Mouse (Mus musculus): ENCODE data around the gene Prr5.

The Prr5 gene

DNA sequence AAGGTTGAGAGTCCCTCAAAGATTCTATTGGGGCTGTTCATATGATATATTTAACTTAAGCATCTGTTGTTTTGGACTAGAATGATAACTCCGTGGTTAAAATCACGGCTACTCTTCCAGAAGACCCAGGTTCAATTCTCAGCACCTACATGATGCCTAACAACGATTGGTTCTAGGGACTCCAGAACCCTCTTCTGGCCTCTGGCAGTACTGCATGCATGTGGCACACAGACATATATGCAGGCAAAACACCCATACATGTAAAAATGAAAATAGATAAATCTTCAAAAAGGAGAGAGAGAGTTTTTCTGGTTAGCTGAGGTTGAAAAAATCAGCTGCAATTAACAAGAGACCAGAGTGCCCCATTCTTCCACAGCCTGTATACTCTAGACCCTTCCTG is 12.7 kb upstream of the Prr5 start:
- DNase-seq (ENCODE audit: low read depth in 2 of 2, low spot score in 2 of 2), result no peak

GRCm38 (mm10) chr15:84657384-84658064 is 11.9 kb upstream of the Prr5 start:
- no peak for DNase-seq (ENCODE audit: low read depth in 2 of 2, low spot score in 2 of 2)

GRCm38 (mm10) chr15:84658655-84659054 is 10.8 kb upstream of the Prr5 start:
- no peak for DNase-seq (ENCODE audit: low read depth in 2 of 2, low spot score in 2 of 2)

GRCm38 (mm10) chr15:84659856-84660255 is 9.6 kb upstream of the Prr5 start:
- DNase-seq (ENCODE audit: low read depth in 2 of 2, low spot score in 2 of 2), result no peak

DNA sequence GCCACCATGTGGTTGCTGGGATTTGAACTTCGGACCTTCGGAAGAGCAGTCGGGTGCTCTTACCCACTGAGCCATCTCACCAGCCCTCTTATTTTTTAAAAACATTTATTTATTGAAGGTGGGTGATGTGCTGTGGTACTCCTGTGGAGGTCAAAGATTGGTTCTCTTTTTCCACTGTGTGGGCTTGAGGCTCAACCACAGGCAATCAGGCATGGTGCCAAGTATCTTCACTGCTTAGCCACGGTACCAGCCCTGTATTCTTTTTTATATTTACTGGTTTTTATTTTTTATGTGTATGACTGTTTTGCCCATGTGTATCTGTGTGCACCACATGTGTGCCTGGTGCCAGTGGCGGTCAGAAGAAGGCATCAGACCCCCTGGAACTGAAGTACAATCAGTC is 8.1 kb upstream of the Prr5 start:
- no peak for DNase-seq (ENCODE audit: low read depth in 2 of 2, low spot score in 2 of 2)

DNA sequence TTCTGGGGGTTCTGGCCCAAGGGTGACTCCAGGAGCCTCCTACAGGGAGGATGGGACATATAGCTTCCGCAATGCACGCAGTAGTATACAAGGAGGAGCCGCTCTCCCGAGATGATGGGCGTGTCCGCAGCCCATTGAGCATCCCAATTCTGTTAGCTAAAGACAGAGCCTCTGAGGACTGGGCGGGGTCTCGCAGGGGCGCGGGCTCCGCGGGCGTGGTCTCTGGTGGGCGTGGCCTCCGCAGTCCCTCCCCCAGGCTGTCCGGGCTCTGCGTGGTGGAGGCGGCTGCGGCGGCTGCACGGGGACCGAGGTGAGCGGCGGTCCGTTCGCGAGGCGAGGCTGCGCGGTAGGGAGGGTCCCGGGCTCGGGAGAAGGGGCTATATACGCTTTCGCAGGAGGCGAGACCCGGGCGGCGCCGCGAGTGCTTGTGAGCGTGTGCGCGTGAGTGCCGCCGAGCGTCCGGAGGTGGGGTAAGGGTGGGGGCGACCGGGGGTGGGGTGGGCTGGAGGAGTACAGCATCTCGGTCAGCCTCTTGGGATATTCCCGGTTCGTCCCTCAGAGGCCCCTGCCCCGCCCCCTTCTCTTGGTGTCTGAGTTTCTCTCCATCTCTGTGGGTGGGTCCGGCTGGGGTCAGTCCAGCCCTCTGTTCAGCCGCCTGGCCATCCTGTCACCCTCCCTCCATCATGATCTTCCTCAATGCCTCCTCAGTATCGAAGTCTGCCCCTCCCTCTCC is 6.3 kb upstream of the Prr5 start:
- DNase-seq (ENCODE audit: low read depth in 2 of 2, low spot score in 2 of 2), result peak in 1 of 2 experiments; percentile 17

- DNase-seq (ENCODE audit: low read depth in 2 of 2, low spot score in 2 of 2), result no peak
Measured at GRCm38 (mm10) chr15:84663685-84664060, 5.7 kb upstream of the Prr5 start.

- no peak for DNase-seq (ENCODE audit: low read depth in 2 of 2, low spot score in 2 of 2)
Measured at GRCm38 (mm10) chr15:84664542-84665460, 4.6 kb upstream of the Prr5 start.

GRCm38 (mm10) chr15:84665662-84666061 is 3.8 kb upstream of the Prr5 start:
- no peak for DNase-seq (ENCODE audit: low read depth in 2 of 2, low spot score in 2 of 2)

DNA sequence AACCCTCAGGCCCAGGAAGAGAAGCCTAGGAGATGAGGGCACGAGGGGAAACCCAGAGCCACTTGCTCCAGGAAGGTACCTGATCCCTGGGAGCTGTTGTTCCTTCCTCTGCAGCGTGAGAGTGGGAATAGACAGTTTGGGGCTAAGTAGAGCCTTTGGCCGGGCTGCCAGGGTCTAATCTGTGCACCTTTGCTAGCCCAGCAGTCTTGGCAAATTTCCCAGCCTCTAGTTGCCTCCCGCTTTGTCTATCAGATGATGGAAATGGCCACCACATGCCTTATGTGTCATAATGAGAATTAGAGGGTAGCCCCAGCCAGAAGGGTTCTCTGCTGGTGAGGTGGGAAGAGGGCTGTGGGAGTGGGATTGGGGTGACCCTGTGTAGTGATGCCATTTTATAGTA is 3.4 kb upstream of the Prr5 start:
- DNase-seq (ENCODE audit: low read depth in 2 of 2, low spot score in 2 of 2), result no peak

DNA sequence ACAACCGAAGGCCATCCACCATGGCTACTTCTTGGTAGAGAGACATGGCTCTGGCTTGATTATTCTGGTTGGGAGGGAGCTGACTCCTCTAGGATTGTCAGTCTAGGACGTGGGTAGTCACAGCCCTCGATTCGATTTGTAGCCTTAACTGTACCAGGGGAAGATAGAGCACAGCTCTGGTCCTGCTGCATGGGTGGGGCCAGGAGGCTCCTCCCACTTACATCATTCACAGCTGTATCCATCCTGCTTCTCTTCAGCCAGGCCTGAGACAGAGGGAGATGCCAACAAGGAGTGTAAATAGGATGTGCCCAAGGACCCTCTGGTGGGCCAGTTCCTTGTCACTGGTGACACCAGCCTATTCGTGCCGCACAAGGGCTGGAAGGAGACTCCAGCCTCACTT is 1.8 kb upstream of the Prr5 start:
- no peak for DNase-seq (ENCODE audit: low read depth in 2 of 2, low spot score in 2 of 2)

GRCm38 (mm10) chr15:84669771-84670656 is 594 bp downstream of the Prr5 start:
- no peak for DNase-seq (ENCODE audit: low read depth in 2 of 2, low spot score in 2 of 2)

GRCm38 (mm10) chr15:84670657-84671055 is 1.2 kb downstream of the Prr5 start:
- no peak for DNase-seq (ENCODE audit: low read depth in 2 of 2, low spot score in 2 of 2)

DNA sequence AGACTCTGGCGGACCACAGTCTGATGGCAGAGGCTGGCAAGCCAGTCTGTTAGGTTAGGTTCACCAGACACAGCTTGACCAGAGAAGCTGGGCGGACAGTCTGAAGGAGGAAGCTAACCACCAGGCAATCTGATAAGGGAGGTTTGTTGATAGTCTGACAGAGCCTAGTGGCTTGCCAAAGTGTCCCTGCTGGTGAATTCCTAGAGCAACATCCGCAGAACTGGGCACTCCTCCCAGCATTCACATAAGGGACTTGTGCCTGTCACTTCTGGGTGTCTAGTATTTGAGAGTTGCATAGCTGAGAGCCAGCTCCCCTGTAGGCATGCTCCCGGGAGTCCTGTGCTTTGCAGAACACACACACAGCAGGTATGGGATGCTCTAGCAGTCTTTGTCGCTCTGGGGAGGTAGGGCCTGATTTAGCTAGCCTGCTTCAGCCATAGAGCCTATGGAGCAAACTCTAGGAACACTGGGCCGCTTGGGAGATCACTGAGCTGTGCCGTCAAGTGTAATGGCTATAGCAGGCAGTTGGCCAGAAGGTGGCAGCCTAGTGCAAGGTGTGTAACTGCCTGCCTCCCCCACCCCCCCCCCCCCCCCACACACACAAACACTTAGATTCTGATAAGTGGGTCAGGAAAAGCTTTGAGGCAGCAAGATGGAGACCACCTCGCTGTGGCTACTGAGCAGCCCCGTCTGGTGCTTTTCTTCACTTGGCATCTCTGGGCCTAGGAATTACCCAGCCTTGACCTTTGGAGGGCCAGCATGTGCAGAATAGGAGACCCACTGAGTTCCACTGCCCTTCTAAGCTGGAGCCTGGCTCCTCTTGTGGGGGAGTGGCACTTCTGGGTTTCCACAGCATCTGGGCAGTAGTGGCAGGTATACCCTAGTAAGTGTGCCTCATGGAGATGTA is 2.2 kb downstream of the Prr5 start:
- DNase-seq (ENCODE audit: low read depth in 2 of 2, low spot score in 2 of 2), result no peak

DNA sequence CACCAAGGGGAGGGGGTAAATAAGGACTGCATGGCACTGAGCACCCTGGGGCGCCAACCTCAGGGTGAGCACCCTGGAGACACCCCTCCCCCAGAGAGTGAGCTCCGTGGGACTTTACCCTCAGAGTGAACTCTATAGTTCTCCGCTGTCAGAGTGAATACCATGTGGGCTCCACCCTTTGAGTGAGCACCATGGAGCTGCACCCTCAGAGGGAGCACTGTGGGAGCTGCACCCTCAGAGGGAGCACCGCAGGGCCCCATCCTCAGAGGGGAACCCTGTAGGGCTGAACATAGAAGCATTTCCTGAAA is 2.8 kb downstream of the Prr5 start:
- no peak for DNase-seq (ENCODE audit: low read depth in 2 of 2, low spot score in 2 of 2)

DNA sequence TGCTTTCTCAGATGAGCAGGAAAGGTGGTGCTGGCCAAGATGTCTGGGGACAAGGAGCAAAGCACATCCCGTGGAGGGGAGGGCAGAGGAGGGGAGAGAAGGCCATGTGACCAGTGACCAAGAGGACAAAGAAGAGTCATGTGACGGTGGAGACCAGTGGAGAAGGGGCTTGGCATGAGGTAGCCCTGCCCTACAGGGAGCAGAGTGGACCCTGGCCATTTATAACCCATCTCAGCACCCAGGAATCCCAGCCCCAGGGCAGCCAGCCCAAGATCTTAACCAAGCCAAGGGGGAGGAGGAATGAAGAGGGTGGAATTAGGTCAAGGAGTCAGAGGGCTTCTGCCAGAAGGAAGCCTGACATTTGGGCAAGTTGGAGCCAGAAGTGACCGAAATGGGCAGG is 3.2 kb downstream of the Prr5 start:
- no peak for DNase-seq (ENCODE audit: low read depth in 2 of 2, low spot score in 2 of 2)

DNA sequence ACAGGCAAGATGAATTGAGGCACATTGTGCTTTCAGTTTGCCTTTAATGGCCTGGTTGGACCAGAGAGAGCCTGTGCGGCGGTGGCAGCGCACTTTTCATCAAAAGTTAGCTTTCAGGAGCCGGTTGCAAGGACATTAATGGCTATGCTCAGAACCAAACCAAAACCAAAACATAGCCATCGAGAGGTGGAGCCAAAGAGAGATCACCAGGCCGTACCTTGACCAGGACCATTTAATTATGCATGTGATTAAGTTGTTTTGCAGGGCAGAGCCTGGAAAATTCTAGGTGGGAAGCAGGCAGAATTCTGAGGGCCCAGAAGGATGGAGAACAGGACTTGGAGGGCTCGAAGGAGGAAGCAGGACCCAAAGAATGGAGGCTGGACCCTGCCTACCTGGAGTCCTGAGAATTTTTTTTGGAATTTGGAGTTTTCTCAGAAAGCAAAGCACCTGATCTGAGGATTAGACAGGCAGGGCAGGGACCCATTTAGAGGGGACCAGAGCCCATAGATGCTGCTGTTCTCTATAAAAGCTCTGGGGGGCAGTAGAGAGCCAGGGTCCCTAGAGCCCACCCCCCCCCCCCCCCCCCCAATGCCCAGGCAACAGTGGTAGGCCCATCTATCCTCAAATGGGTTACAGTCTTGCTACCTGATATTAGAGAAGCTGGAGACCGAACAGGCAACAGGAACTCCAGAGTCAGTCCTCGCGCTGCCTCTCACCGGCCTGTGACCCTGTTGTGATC is 5.1 kb downstream of the Prr5 start:
- DNase-seq (ENCODE audit: low read depth in 2 of 2, low spot score in 2 of 2), result no peak

DNA sequence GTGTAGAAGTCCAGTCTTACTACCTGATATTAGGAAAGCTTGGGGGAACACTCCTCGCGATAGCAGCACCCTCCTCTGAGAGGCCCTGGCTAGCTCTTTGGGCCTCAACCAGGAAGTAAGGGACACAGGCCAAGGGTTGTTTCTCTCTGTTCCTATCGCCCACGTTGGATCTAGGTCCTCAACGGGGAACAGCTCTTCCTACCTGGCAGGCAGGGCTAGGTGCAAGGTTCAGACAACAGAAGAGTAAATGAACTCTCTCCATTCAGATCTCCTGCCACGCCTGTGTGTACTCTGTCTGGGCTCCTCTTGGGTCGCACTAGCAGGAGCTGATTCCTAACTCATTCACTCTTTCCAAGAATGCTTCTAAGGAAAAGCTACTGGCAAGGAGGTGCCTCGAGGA is 5.9 kb downstream of the Prr5 start:
- DNase-seq (ENCODE audit: low read depth in 2 of 2, low spot score in 2 of 2), result no peak

DNA sequence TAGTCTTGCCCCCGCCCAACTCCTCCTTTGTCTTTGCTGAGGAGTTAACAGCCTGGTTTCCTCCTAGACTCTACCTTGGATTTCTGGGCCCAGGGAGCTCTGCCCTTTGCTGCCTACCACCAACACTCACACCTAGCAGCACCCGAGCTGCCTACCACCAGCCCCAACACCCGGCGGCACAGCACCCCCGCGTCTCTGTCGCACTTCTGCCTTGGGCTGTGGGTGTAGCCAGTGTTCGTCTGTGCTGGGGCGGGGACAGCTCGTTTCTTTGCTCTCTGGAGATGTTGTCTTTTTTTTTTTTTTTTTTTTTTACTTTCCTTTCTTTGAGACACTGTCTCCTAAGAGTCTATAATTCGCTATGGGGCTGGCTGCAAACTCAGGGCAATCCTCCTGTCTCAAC is 8.5 kb downstream of the Prr5 start:
- no peak for DNase-seq (ENCODE audit: low read depth in 2 of 2, low spot score in 2 of 2)
